Mouse (Mus musculus) heart, embryonic 10.5 days (tissue): ENCODE data around the gene Trdmt1. TPM values are rescaled to one million over a fixed set of nuclear protein-coding genes. Genes with fewer than 3 reads are reported as not detected.

Source experiments
- DNase-seq: peaks from one replicate; pipeline ENCODE4 v3.0.0-alpha.2; 2017; ENCODE audit warnings: low spot score
- H3K27ac ChIP-seq: fragments of 300-500 bp; sonication (generic); 2 replicates; pipeline ENCODE4 v1.5.1; 2016; ENCODE audit warnings: mild to moderate bottlenecking
- H3K27me3 ChIP-seq: fragments of 300-500 bp; sonication (generic); 2 replicates; pipeline ENCODE4 v1.6.1; 2016; ENCODE audit warnings: mild to moderate bottlenecking; ENCODE audit not compliant: poor library complexity, insufficient read depth, severe bottlenecking
- H3K36me3 ChIP-seq: fragments of 300-500 bp; sonication (generic); 2 replicates; pipeline ENCODE4 v1.6.1; 2016; ENCODE audit warnings: mild to moderate bottlenecking, moderate library complexity
- H3K4me1 ChIP-seq: fragments of 300-500 bp; sonication (generic); 2 replicates; pipeline ENCODE4 v1.6.1; 2016; ENCODE audit warnings: mild to moderate bottlenecking
- H3K4me3 ChIP-seq: fragments of 300-500 bp; sonication (generic); 2 replicates; pipeline ENCODE4 v1.5.1; 2016; ENCODE audit warnings: mild to moderate bottlenecking, moderate library complexity
- H3K9me3 ChIP-seq: fragments of 300-500 bp; sonication (generic); 2 replicates; pipeline ENCODE4 v1.6.1; 2016; ENCODE audit warnings: mild to moderate bottlenecking, moderate library complexity
- WGBS: fragments of 180-500 bp; shearing (Covaris S2); methylation state at CpG from one replicate; pipeline ENCODE4 v1.1.7; 2016; 5-methylcytosine and 5-hydroxymethylcytosine counted together
- polyA plus RNA-seq: library from polyadenylated mRNA; unstranded; fragments of >200 nt; fragmentation: Nextera tagmentation; extraction: Ambion mirVana; gene quantifications from 2 replicates; pipeline ENCODE4 v1.2.1, GENCODE M21; 2016

Trdmt1 gene
- polyA plus RNA-seq, 1 experiment from 2014 or later, result 10.4 TPM

GRCm38 (mm10) chr2:13479165-13479564 is 65.3 kb downstream of the Trdmt1 start:
- Histone ChIP-seq H3K36me3 (no peaks in the 10 kb centered on the region), H3K4me3 (no peak overlapping the region), H3K9me3 (no peaks in the 10 kb centered on the region), H3K4me1 (no peaks in the 10 kb centered on the region), H3K27me3 (no peaks in the 10 kb centered on the region), H3K27ac (no peak overlapping the region)
- no peak for DNase-seq
- WGBS, result 87% methylated on average over 7 of the region's 7 CpGs

GRCm38 (mm10) chr2:13470108-13470507 is 74.4 kb downstream of the Trdmt1 start:
- 87% methylated on average over 3 of the region's 3 CpGs for WGBS
- DNase-seq, result no peak
- Histone ChIP-seq H3K9me3 (no peaks in the 10 kb centered on the region), H3K27ac (no peak overlapping the region), H3K4me3 (no peak overlapping the region), H3K4me1 (no peaks in the 10 kb centered on the region), H3K27me3 (no peaks in the 10 kb centered on the region), H3K36me3 (no peaks in the 10 kb centered on the region)

DNA sequence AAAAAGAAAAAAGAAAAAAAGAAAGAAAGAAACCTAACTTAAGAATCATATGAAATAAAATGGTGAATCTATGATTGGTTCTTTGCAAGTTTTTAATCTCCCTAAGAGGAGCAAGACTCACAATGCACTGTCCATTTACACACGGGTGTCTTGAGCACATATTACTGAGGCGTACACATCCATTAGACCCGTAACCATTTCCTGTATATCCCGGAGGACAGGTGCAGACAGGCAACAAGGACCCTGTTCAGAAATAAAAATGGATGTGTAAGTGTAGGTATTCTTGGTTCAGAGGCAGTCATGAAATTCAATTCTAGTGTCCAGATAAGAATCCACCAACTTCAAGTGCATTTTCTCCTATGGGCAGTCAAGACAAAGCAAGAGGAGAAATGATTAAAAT is 74.8 kb downstream of the Trdmt1 start:
- DNase-seq, result no peak
- 79% methylated on average over 4 of the region's 4 CpGs for WGBS
- Histone ChIP-seq H3K27ac (no peak overlapping the region), H3K36me3 (no peaks in the 10 kb centered on the region), H3K4me1 (no peaks in the 10 kb centered on the region), H3K4me3 (no peak overlapping the region), H3K9me3 (no peaks in the 10 kb centered on the region), H3K27me3 (no peaks in the 10 kb centered on the region)

DNA sequence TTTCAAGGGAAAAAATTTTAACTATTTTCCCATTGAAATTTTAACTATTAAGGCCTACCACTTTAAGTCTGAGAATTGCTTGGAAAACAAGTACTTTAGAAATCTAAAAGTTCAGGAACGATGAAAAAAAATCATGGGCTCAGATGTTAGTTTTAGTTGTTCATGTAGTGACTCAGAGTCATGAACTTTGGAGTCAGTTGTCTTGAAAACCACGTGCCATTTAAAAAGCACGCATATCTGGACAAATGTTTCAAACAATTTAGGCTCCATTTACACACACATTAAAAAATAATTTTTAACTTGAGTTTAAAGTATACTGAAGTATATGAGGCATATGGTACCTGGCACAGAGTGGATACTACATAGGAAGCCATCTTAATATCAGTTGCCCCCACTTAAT is 77.8 kb downstream of the Trdmt1 start:
- no peak overlapping the region for H3K4me3 ChIP-seq
- H3K36me3 ChIP-seq, result no peaks in the 10 kb centered on the region
- H3K27me3 ChIP-seq, result no peaks in the 10 kb centered on the region
- WGBS, result 88% methylated on average over 3 of the region's 3 CpGs
- no peak overlapping the region for H3K27ac ChIP-seq
- H3K4me1 ChIP-seq, result no peaks in the 10 kb centered on the region
- no peaks in the 10 kb centered on the region for H3K9me3 ChIP-seq
- DNase-seq, result no peak

Other genes with a start within 250 kb of the Trdmt1 start
- 0.32 and 0.34 TPM in 2 replicates for gene Cubn, start 52.9 kb downstream of the Trdmt1 start, polyA plus RNA-seq
- gene Vim, start 29.3 kb upstream of the Trdmt1 start, polyA plus RNA-seq, result 590 and 679 TPM in 2 replicates
- 0.10 and 0.15 TPM in 2 replicates for gene St8sia6, start 249.4 kb upstream of the Trdmt1 start, polyA plus RNA-seq